Mouse (Mus musculus) C2C12 (cell line): Measurements from ENCODE around the gene Adam12.

Source experiments
- CTCF ChIP-seq: IDR thresholded peaks from one replicate; pipeline ENCODE4 v1.5.1; 2011; ENCODE audit not compliant: control insufficient read depth, insufficient read depth, insufficient read length
- FOSL1 ChIP-seq: IDR thresholded peaks from one replicate; pipeline ENCODE4 v1.8.0; 2011; ENCODE audit warnings: mild to moderate bottlenecking, low read length; ENCODE audit not compliant: poor library complexity, insufficient read depth, severe bottlenecking
- MAX ChIP-seq: IDR thresholded peaks from one replicate; pipeline ENCODE4 v1.6.1; 2011; ENCODE audit warnings: mild to moderate bottlenecking, control low read depth
- USF1 ChIP-seq: IDR thresholded peaks from one replicate; pipeline ENCODE4 v1.6.1; 2011; ENCODE audit warnings: low read depth, mild to moderate bottlenecking, control low read depth, moderate library complexity

DNA sequence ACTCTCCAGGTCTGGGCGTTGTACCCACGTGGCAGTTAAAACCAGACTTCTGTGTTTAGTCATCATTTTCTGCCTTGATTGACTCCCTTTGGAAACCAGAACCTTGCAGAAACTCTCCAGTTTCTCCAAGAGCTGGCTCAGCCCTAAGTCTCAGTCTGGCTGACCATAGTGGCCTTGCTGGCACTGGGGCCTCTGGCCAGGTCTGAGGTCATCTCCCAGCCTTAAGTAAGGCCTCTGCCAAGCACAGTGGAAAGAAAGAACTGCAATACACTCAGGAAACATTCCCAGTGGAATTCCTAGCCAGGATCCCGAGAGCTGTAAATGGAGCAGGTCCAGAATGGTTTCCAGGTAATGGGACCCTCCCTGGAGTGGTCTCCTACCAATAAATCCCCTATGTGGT lies 303.0 kb downstream of the Adam12 start:
- no peak for TF ChIP-seq CTCF
- no peak for TF ChIP-seq USF1
- no peak for TF ChIP-seq MAX
- no peak for TF ChIP-seq FOSL1
